Mouse (Mus musculus): ENCODE measurements around the gene Gstt2. TPM values are rescaled to one million over a fixed set of nuclear protein-coding genes. Genes with fewer than 3 reads are reported as not detected.

Gene Gstt2
- polyA plus RNA-seq (2015; fragmentation: Nextera tagmentation; extraction: Ambion mirVana) = 77.4 and 81.0 TPM in 2 replicates

GRCm38 (mm10) chr10:75837248-75837759 lies at the start of gene Gstt2:
Gstt2 (minus strand) TSS chr10:75837424.
- peak within 1 kb of the TSS; percentile 60 for H3K4me2 ChIP-seq (replicated peaks; ENCODE audit: low read depth)
- ATAC-seq (ENCODE audit: low FRiP score, low TSS enrichment) (peak; percentile 69), DNase-seq (ENCODE audit: low spot score) (peak; percentile 88)
- H3K4me1 ChIP-seq (replicated peaks; ENCODE audit: control insufficient read depth, insufficient read depth) = no peaks in the 10 kb centered on the region; the same call in none of the 2 replicates
- WGBS = under 1% methylated on average over 21 of the region's 21 CpGs
- H3K36me3 ChIP-seq (ENCODE audit: control insufficient read depth, insufficient read depth, low read length) = no peaks in the 10 kb centered on the region
- no peaks in the 10 kb centered on the region for H3K9me3 ChIP-seq (ENCODE audit: control insufficient read depth, low read length)
- H3K4me3 ChIP-seq (ENCODE audit: low read depth, low read length) = peak within 1 kb of the TSS; percentile 39
- peak; percentile 71 for TF ChIP-seq CTCF (IDR thresholded peaks at IDR 0.05; ENCODE audit: low read depth)
- TF ChIP-seq EP300 (optimal IDR thresholded peaks at IDR 0.05) = no peak
- H3K27ac ChIP-seq (replicated peaks) = peak within 1 kb of the TSS; percentile 64
- H3K27me3 ChIP-seq (ENCODE audit: control insufficient read depth, insufficient read depth, low read length) = no peaks in the 10 kb centered on the region
- H3K9ac ChIP-seq (ENCODE audit: low read length) = peak within 1 kb of the TSS; percentile 53

- TF ChIP-seq CTCF (IDR thresholded peaks at IDR 0.05; ENCODE audit: low read depth) (no peak), EP300 (optimal IDR thresholded peaks at IDR 0.05) (no peak)
- H3K4me3 ChIP-seq (ENCODE audit: low read depth, low read length) = no peak overlapping the region
- WGBS = 90% methylated on average over 8 of the region's 8 CpGs
Measured at GRCm38 (mm10) chr10:75884742-75885141, 47.5 kb upstream of the Gstt2 start.

GRCm38 (mm10) chr10:75883232-75883552 lies 46.0 kb upstream of the Gstt2 start:
- Histone ChIP-seq H3K9me3 (ENCODE audit: control insufficient read depth, low read length) (no peaks in the 10 kb centered on the region), H3K27ac (replicated peaks) (no peak overlapping the region), H3K4me1 (replicated peaks; ENCODE audit: control insufficient read depth, insufficient read depth) (no peaks in the 10 kb centered on the region), H3K4me3 (ENCODE audit: low read depth, low read length) (no peak overlapping the region), H3K27me3 (ENCODE audit: control insufficient read depth, insufficient read depth, low read length) (no peaks in the 10 kb centered on the region), H3K9ac (ENCODE audit: low read length) (no peak overlapping the region), H3K4me2 (replicated peaks; ENCODE audit: low read depth) (0 out of 2 replicates have a peak overlapping the region, but pooled peaks have one; percentile 28), H3K36me3 (ENCODE audit: control insufficient read depth, insufficient read depth, low read length) (no peaks in the 10 kb centered on the region)
- peak; percentile 84 for DNase-seq (ENCODE audit: low spot score)
- TF ChIP-seq CTCF (IDR thresholded peaks at IDR 0.05; ENCODE audit: low read depth) = peak; percentile 83
- no peak for TF ChIP-seq EP300 (optimal IDR thresholded peaks at IDR 0.05)
- peak; percentile 81 for ATAC-seq (ENCODE audit: low FRiP score, low TSS enrichment)
- 3% methylated on average over 10 of the region's 10 CpGs for WGBS

More at GRCm38 (mm10) chr10:75884742-75885141, 47.5 kb upstream of the Gstt2 start:
- H3K4me1 ChIP-seq (replicated peaks; ENCODE audit: control insufficient read depth, insufficient read depth) = no peaks in the 10 kb centered on the region
- no peak overlapping the region for H3K4me2 ChIP-seq (replicated peaks; ENCODE audit: low read depth)
- H3K27me3 ChIP-seq (ENCODE audit: control insufficient read depth, insufficient read depth, low read length) = no peaks in the 10 kb centered on the region
- H3K27ac ChIP-seq (replicated peaks) = no peak overlapping the region
- no peak for ATAC-seq (ENCODE audit: low FRiP score, low TSS enrichment)
- H3K36me3 ChIP-seq (ENCODE audit: control insufficient read depth, insufficient read depth, low read length) = no peaks in the 10 kb centered on the region
- H3K9me3 ChIP-seq (ENCODE audit: control insufficient read depth, low read length) = no peaks in the 10 kb centered on the region
- DNase-seq (ENCODE audit: low spot score) = no peak
- no peak overlapping the region for H3K9ac ChIP-seq (ENCODE audit: low read length)

GRCm38 (mm10) chr10:75882433-75883231 lies 45.4 kb upstream of the Gstt2 start:
- no peaks in the 10 kb centered on the region for H3K27me3 ChIP-seq (ENCODE audit: control insufficient read depth, insufficient read depth, low read length)
- H3K36me3 ChIP-seq (ENCODE audit: control insufficient read depth, insufficient read depth, low read length) = no peaks in the 10 kb centered on the region
- 0 out of 2 replicates have a peak overlapping the region, but pooled peaks have one; percentile 28 for H3K4me2 ChIP-seq (replicated peaks; ENCODE audit: low read depth)
- DNase-seq (ENCODE audit: low spot score) (no peak), ATAC-seq (ENCODE audit: low FRiP score, low TSS enrichment) (no peak; the same call in 1 of the 2 replicates)
- no peaks in the 10 kb centered on the region for H3K4me1 ChIP-seq (replicated peaks; ENCODE audit: control insufficient read depth, insufficient read depth)
- no peak overlapping the region for H3K9ac ChIP-seq (ENCODE audit: low read length)
- WGBS = 17% methylated on average over 15 of the region's 15 CpGs
- TF ChIP-seq CTCF (IDR thresholded peaks at IDR 0.05; ENCODE audit: low read depth) (no peak), EP300 (optimal IDR thresholded peaks at IDR 0.05) (no peak)
- H3K27ac ChIP-seq (replicated peaks) = peak overlapping the region; percentile 45; the same call in 1 of the 2 replicates
- H3K9me3 ChIP-seq (ENCODE audit: control insufficient read depth, low read length) = no peaks in the 10 kb centered on the region
- H3K4me3 ChIP-seq (ENCODE audit: low read depth, low read length) = no peak overlapping the region

GRCm38 (mm10) chr10:75881578-75882432 lies 44.6 kb upstream of the Gstt2 start:
- Histone ChIP-seq H3K9ac (ENCODE audit: low read length) (no peak overlapping the region), H3K36me3 (ENCODE audit: control insufficient read depth, insufficient read depth, low read length) (no peaks in the 10 kb centered on the region), H3K9me3 (ENCODE audit: control insufficient read depth, low read length) (no peaks in the 10 kb centered on the region), H3K27ac (replicated peaks) (peak overlapping the region; percentile 45), H3K4me2 (replicated peaks; ENCODE audit: low read depth) (no peak overlapping the region), H3K4me1 (replicated peaks; ENCODE audit: control insufficient read depth, insufficient read depth) (no peaks in the 10 kb centered on the region), H3K4me3 (ENCODE audit: low read depth, low read length) (no peak overlapping the region), H3K27me3 (ENCODE audit: control insufficient read depth, insufficient read depth, low read length) (no peaks in the 10 kb centered on the region)
- ATAC-seq (ENCODE audit: low FRiP score, low TSS enrichment) (no peak; the same call in 1 of the 2 replicates), DNase-seq (ENCODE audit: low spot score) (no peak)
- WGBS = 24% methylated on average over 20 of the region's 20 CpGs
- TF ChIP-seq CTCF (IDR thresholded peaks at IDR 0.05; ENCODE audit: low read depth) (no peak), EP300 (optimal IDR thresholded peaks at IDR 0.05) (no peak)

Data from stomach, postnatal 0 days (tissue).